Mouse (Mus musculus) left cerebral cortex, postnatal 25 days (tissue): ENCODE measurements around the gene Nt5dc1. TPM values are rescaled to one million over a fixed set of nuclear protein-coding genes. Genes with fewer than 3 reads are reported as not detected.
"Not testable (repeated sequence)": the region's sequence is repeated elsewhere in the genome, so short reads cannot be mapped to it uniquely, and the experiment has no call there.

ENCODE experiments used
- DNase-seq, 2 experiments: peaks; one replicate each; pipeline ENCODE4 v3.0.0; 2022; ENCODE audit warnings: low spot score in 2 of 2, mixed read lengths in 1 of 2
- intact Hi-C: fragments of 180-260 bp; cut with DNase I; formaldehyde crosslinking; loops from one replicate; pipeline ENCODE4 v1.15.1; 2025
- total RNA-seq, 2 experiments: library from RNA; stranded (reverse); gene quantifications; 2 replicates each; pipeline ENCODE4 v1.2.3; 2021

The Nt5dc1 gene
- total RNA-seq, 2 experiments from 2014 or later, result 2.5 to 2.7 TPM

- intact Hi-C loops, result no loop called here
- no peak for DNase-seq
Observed at GRCm38 (mm10) chr10:34265106-34265505, 153.2 kb downstream of the Nt5dc1 start.

- DNase-seq, intact Hi-C loops: not testable (repeated sequence)
Observed at GRCm38 (mm10) chr10:34252833-34253232, 165.5 kb downstream of the Nt5dc1 start.

GRCm38 (mm10) chr10:34249594-34249993, 168.8 kb downstream of the Nt5dc1 start:
- no peak for DNase-seq
- intact Hi-C loops, result no loop called here

- intact Hi-C loops, result no loop called here
- no peak for DNase-seq
Observed at GRCm38 (mm10) chr10:34247757-34248156, 170.6 kb downstream of the Nt5dc1 start.

- intact Hi-C loops, result no loop called here
- no peak for DNase-seq
Observed at GRCm38 (mm10) chr10:34246106-34246505, 172.2 kb downstream of the Nt5dc1 start.

- intact Hi-C loops, result no loop called here
- DNase-seq, result no peak
Observed at GRCm38 (mm10) chr10:34244745-34245144, 173.6 kb downstream of the Nt5dc1 start.

GRCm38 (mm10) chr10:34238536-34238935, 179.8 kb downstream of the Nt5dc1 start:
- intact Hi-C loops, result no loop called here
- no peak for DNase-seq

Other genes with a start within 250 kb of the Nt5dc1 start
- 1 to 10 TPM; 5.4 to 6.2 TPM for gene Dse, start 210.8 kb downstream of the Nt5dc1 start, total RNA-seq
- gene Tspyl1, start 136.4 kb downstream of the Nt5dc1 start, total RNA-seq, result 100 to 1,000 TPM; 151 to 153 TPM
- 100 to 1,000 TPM; 369 to 379 TPM for gene Tspyl4, start 121.1 kb downstream of the Nt5dc1 start, total RNA-seq
- under 1 TPM; 0.73 to 0.92 TPM for gene Col10a1, start 28.6 kb downstream of the Nt5dc1 start, total RNA-seq
- under 1 TPM; 0.34 to 0.37 TPM for gene Frk, start 64.8 kb upstream of the Nt5dc1 start, total RNA-seq